Mouse (Mus musculus) skeletal muscle tissue, adult 2 months (tissue): Measurements from ENCODE around the gene Rpl38.
"Not testable (repeated sequence)": the region's sequence is repeated elsewhere in the genome, so short reads cannot be mapped to it uniquely, and the experiment has no call there.

Experiments used
- DNase-seq: peaks from one replicate; pipeline ENCODE4 v3.0.0-alpha.2; 2012; ENCODE audit warnings: low read depth, low spot score

Rpl38 gene

GRCm38 (mm10) chr11:114656994-114657644, 11.2 kb upstream of the Rpl38 start:
- no peak for DNase-seq

GRCm38 (mm10) chr11:114657737-114658136, 10.6 kb upstream of the Rpl38 start:
- DNase-seq = no peak

GRCm38 (mm10) chr11:114662161-114662560, 6.2 kb upstream of the Rpl38 start:
- no peak for DNase-seq

GRCm38 (mm10) chr11:114662746-114663362, 5.5 kb upstream of the Rpl38 start:
- DNase-seq = no peak

GRCm38 (mm10) chr11:114664164-114664563, 4.2 kb upstream of the Rpl38 start:
- DNase-seq = no peak

- no peak for DNase-seq
Observed at GRCm38 (mm10) chr11:114665463-114665862, 2.9 kb upstream of the Rpl38 start.

- DNase-seq = no peak
Observed at GRCm38 (mm10) chr11:114666786-114667185, 1.5 kb upstream of the Rpl38 start.

GRCm38 (mm10) chr11:114667236-114667931, 940 bp upstream of the Rpl38 start:
- DNase-seq = no peak

GRCm38 (mm10) chr11:114667932-114668285, 415 bp upstream of the Rpl38 start:
- DNase-seq = not testable (repeated sequence)

- DNase-seq = peak; percentile 60
Observed at GRCm38 (mm10) chr11:114668741-114669623, 658 bp downstream of the Rpl38 start.

GRCm38 (mm10) chr11:114669651-114670168, 1.4 kb downstream of the Rpl38 start:
- DNase-seq = no peak

GRCm38 (mm10) chr11:114671147-114671546, 2.8 kb downstream of the Rpl38 start:
- no peak for DNase-seq

- DNase-seq = no peak
Observed at GRCm38 (mm10) chr11:114672794-114673718, 4.7 kb downstream of the Rpl38 start.

- DNase-seq = no peak
Observed at GRCm38 (mm10) chr11:114673719-114674050, 5.4 kb downstream of the Rpl38 start.

GRCm38 (mm10) chr11:114674180-114674579, 5.9 kb downstream of the Rpl38 start:
- no peak for DNase-seq

- not testable (repeated sequence) for DNase-seq
Observed at GRCm38 (mm10) chr11:114674796-114675195, 6.5 kb downstream of the Rpl38 start.

- peak; percentile 78 for DNase-seq
Observed at GRCm38 (mm10) chr11:114675341-114675825, 7.1 kb downstream of the Rpl38 start, which contains the start of gene Ttyh2. Ttyh2 (plus strand) TSS chr11:114675431.

- DNase-seq = no peak
Observed at GRCm38 (mm10) chr11:114675826-114676401, 7.6 kb downstream of the Rpl38 start.

GRCm38 (mm10) chr11:114676431-114676830, 8.1 kb downstream of the Rpl38 start:
- DNase-seq = no peak

- no peak for DNase-seq
Observed at GRCm38 (mm10) chr11:114676896-114677530, 8.7 kb downstream of the Rpl38 start.
